Mouse (Mus musculus): Measurements from ENCODE around the gene Ccdc57. TPM values are rescaled to one million over a fixed set of nuclear protein-coding genes. Genes with fewer than 3 reads are reported as not detected.

Ccdc57 gene
- polyA plus RNA-seq, 1 experiment from 2014 or later = 9.2 TPM

- peaks cover 34% of the 10 kb centered on the region for H3K36me3 ChIP-seq (ENCODE audit: insufficient read depth, low read length)
- H3K4me3 ChIP-seq (ENCODE audit: low read length) = no peak overlapping the region
- no peaks in the 10 kb centered on the region for H3K4me1 ChIP-seq (ENCODE audit: insufficient read depth, low read length)
- H3K9me3 ChIP-seq (ENCODE audit: low read length) = no peaks in the 10 kb centered on the region
- WGBS = 71% methylated on average over 3 of the region's 3 CpGs
- no peaks in the 10 kb centered on the region for H3K27me3 ChIP-seq (ENCODE audit: insufficient read depth, low read length)
- H3K9ac ChIP-seq (replicated peaks; ENCODE audit: low read length) = no peak overlapping the region
- H3K4me2 ChIP-seq (replicated peaks; ENCODE audit: low read depth, low read length) = no peak overlapping the region
- H3K27ac ChIP-seq (ENCODE audit: low read length) = no peak overlapping the region
- ATAC-seq (ENCODE audit: low FRiP score, low TSS enrichment) = no peak
These were observed 16.2 kb downstream of the Ccdc57 start for GRCm38 (mm10) chr11:120916477-120916876.

- ATAC-seq (ENCODE audit: low FRiP score, low TSS enrichment) = no peak
- H3K9ac ChIP-seq (replicated peaks; ENCODE audit: low read length) = no peak overlapping the region
- H3K4me3 ChIP-seq (ENCODE audit: low read length) = no peak overlapping the region
- no peak overlapping the region for H3K4me2 ChIP-seq (replicated peaks; ENCODE audit: low read depth, low read length)
- peaks cover 13% of the 10 kb centered on the region for H3K36me3 ChIP-seq (ENCODE audit: insufficient read depth, low read length)
- no peak overlapping the region for H3K27ac ChIP-seq (ENCODE audit: low read length)
- no peaks in the 10 kb centered on the region for H3K4me1 ChIP-seq (ENCODE audit: insufficient read depth, low read length)
- no peaks in the 10 kb centered on the region for H3K27me3 ChIP-seq (ENCODE audit: insufficient read depth, low read length)
- 91% methylated on average over 4 of the region's 4 CpGs for WGBS
- no peaks in the 10 kb centered on the region for H3K9me3 ChIP-seq (ENCODE audit: low read length)
These were observed 18.9 kb downstream of the Ccdc57 start for GRCm38 (mm10) chr11:120913796-120914195.

DNA sequence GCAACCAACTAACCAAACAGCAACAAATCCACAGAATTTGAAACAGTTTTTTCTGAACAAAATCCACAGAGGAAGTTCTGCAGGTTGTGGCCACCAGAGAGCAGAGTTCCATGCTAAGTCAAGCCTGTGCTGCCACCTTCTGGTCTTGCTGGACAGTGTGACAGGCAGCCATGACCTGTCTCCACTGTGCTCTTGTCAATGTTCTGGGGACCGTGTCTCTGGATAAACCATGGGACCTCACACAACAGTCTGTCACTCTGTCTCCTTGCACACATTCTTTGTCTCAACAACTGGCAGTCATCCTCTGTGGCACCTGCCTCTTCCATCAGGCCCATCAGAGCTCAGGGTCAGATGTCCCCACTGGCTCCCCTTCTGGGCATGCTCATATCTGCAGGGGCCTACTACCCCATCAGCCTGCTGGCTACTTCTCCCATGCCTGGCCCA is 27.2 kb downstream of the Ccdc57 start:
- no peak overlapping the region for H3K4me2 ChIP-seq (replicated peaks; ENCODE audit: low read depth, low read length)
- WGBS = 17% methylated on average over 1 of the region's 1 CpGs
- H3K27me3 ChIP-seq (ENCODE audit: insufficient read depth, low read length) = no peaks in the 10 kb centered on the region
- peaks cover 20% of the 10 kb centered on the region for H3K4me1 ChIP-seq (ENCODE audit: insufficient read depth, low read length)
- H3K9me3 ChIP-seq (ENCODE audit: low read length) = no peaks in the 10 kb centered on the region
- H3K36me3 ChIP-seq (ENCODE audit: insufficient read depth, low read length) = no peaks in the 10 kb centered on the region
- H3K27ac ChIP-seq (ENCODE audit: low read length) = no peak overlapping the region
- no peak overlapping the region for H3K4me3 ChIP-seq (ENCODE audit: low read length)
- no peak overlapping the region for H3K9ac ChIP-seq (replicated peaks; ENCODE audit: low read length)
- peak; percentile 73 for ATAC-seq (ENCODE audit: low FRiP score, low TSS enrichment)

GRCm38 (mm10) chr11:120904561-120904960 is 28.1 kb downstream of the Ccdc57 start:
- Histone ChIP-seq H3K9me3 (ENCODE audit: low read length) (no peaks in the 10 kb centered on the region), H3K9ac (replicated peaks; ENCODE audit: low read length) (no peak overlapping the region), H3K27ac (ENCODE audit: low read length) (no peak overlapping the region), H3K4me1 (ENCODE audit: insufficient read depth, low read length) (peaks cover 20% of the 10 kb centered on the region), H3K4me2 (replicated peaks; ENCODE audit: low read depth, low read length) (no peak overlapping the region), H3K27me3 (ENCODE audit: insufficient read depth, low read length) (no peaks in the 10 kb centered on the region), H3K36me3 (ENCODE audit: insufficient read depth, low read length) (peaks cover under 1% of the 10 kb centered on the region; the same call in 1 of the 2 replicates), H3K4me3 (ENCODE audit: low read length) (no peak overlapping the region)
- 97% methylated on average over 3 of the region's 3 CpGs for WGBS
- ATAC-seq (ENCODE audit: low FRiP score, low TSS enrichment) = no peak

DNA sequence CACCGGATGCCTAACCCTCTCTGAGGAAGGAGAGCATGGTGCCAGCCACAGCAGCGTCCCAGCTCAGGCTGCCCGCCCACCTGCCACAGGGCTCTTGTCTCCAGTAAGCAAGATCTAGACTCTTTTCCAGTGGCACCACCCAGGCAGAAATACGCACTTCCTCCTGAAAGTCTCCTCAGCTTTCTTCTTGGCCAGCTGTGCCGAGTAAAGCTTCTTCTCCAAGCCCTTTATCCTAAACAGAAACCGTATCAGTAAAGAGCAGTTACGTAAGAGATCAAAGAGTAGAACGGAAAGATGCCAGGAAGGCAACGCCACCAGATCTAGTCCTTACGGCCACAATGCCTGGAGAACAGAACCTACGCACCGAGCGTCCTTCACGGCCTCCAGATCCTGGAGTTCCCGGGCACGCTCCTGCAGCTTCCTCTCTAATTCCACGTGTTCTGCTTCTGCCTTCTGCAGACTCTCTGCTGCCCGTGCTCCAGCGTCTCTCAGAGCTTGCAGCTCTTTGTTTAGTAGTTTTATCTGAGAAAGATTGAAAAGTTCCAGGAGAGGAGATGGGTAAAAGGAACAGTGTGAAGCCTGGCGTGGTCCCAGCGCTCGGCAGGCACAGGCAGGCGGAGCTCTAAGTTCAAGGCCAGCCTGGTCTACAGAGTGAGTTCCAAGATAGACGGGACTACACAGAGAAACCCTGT is 29.4 kb downstream of the Ccdc57 start:
- ATAC-seq (ENCODE audit: low FRiP score, low TSS enrichment) = no peak

DNA sequence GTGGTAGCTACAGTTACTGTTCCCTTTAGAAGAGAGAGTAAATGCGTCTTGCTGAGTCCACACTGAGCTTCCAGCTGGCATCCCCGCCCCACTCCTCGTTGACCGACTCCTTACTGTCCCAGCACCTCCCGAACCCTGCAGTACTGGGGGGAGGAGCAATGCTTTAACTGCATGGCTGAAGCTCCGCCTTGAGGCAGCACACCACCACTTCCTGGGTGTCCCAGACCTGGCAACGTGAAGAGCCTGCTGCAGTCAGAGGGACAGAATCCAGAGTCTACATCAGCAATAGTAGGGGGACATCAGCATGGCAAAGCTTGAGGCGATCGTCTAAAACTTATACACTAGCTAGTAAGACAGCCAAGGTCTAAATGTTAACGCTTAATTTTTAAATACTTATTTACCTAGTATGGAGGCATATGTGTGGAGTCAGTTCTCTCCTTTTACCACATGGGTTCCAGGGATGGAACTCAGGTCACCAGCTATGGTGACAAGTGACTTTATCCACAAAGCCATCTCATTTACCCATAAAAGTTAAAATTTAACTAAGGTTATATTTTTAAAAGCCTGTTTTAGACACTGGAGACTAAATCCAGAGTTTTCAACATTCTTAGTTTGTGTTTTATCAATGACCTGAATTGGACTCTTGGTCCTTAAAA is 30.1 kb downstream of the Ccdc57 start:
- peaks cover 5% of the 10 kb centered on the region; the same call in 1 of the 2 replicates for H3K36me3 ChIP-seq (ENCODE audit: insufficient read depth, low read length)
- no peak overlapping the region for H3K4me3 ChIP-seq (ENCODE audit: low read length)
- no peaks in the 10 kb centered on the region for H3K27me3 ChIP-seq (ENCODE audit: insufficient read depth, low read length)
- H3K9me3 ChIP-seq (ENCODE audit: low read length) = no peaks in the 10 kb centered on the region
- ATAC-seq (ENCODE audit: low FRiP score, low TSS enrichment) = peak; percentile 76
- WGBS = 42% methylated on average over 10 of the region's 10 CpGs
- peak overlapping the region; percentile 85 for H3K27ac ChIP-seq (ENCODE audit: low read length)
- H3K9ac ChIP-seq (replicated peaks; ENCODE audit: low read length) = peak overlapping the region; percentile 13; the same call in 1 of the 2 replicates
- H3K4me2 ChIP-seq (replicated peaks; ENCODE audit: low read depth, low read length) = peak overlapping the region; percentile 26; the same call in 1 of the 2 replicates
- peaks cover 20% of the 10 kb centered on the region for H3K4me1 ChIP-seq (ENCODE audit: insufficient read depth, low read length)

More for the DNA sequence above, 29.4 kb downstream of the Ccdc57 start:
- H3K9me3 ChIP-seq (ENCODE audit: low read length) = no peaks in the 10 kb centered on the region
- H3K9ac ChIP-seq (replicated peaks; ENCODE audit: low read length) = 0 out of 2 replicates have a peak overlapping the region, but pooled peaks have one; percentile 38
- WGBS = 78% methylated on average over 24 of the region's 24 CpGs
- H3K36me3 ChIP-seq (ENCODE audit: insufficient read depth, low read length) = peaks cover 3% of the 10 kb centered on the region; the same call in 1 of the 2 replicates
- H3K4me1 ChIP-seq (ENCODE audit: insufficient read depth, low read length) = peaks cover 20% of the 10 kb centered on the region
- no peak overlapping the region for H3K4me2 ChIP-seq (replicated peaks; ENCODE audit: low read depth, low read length)
- no peak overlapping the region for H3K4me3 ChIP-seq (ENCODE audit: low read length)
- no peaks in the 10 kb centered on the region for H3K27me3 ChIP-seq (ENCODE audit: insufficient read depth, low read length)
- peak overlapping the region; percentile 85 for H3K27ac ChIP-seq (ENCODE audit: low read length)

- Histone ChIP-seq H3K4me3 (ENCODE audit: low read length) (no peak overlapping the region), H3K9ac (replicated peaks; ENCODE audit: low read length) (peak overlapping the region; percentile 13), H3K4me1 (ENCODE audit: insufficient read depth, low read length) (peaks cover 20% of the 10 kb centered on the region), H3K27ac (ENCODE audit: low read length) (peak overlapping the region; percentile 85), H3K27me3 (ENCODE audit: insufficient read depth, low read length) (no peaks in the 10 kb centered on the region), H3K36me3 (ENCODE audit: insufficient read depth, low read length) (peaks cover 11% of the 10 kb centered on the region), H3K9me3 (ENCODE audit: low read length) (no peaks in the 10 kb centered on the region), H3K4me2 (replicated peaks; ENCODE audit: low read depth, low read length) (peak overlapping the region; percentile 26)
- WGBS = 54% methylated on average over 21 of the region's 21 CpGs
- peak; percentile 68 for ATAC-seq (ENCODE audit: low FRiP score, low TSS enrichment)
These were observed 30.8 kb downstream of the Ccdc57 start for GRCm38 (mm10) chr11:120901729-120902486.

GRCm38 (mm10) chr11:120900276-120901244 is 32.1 kb downstream of the Ccdc57 start:
- H3K4me1 ChIP-seq (ENCODE audit: insufficient read depth, low read length) = peaks cover 20% of the 10 kb centered on the region
- no peaks in the 10 kb centered on the region for H3K27me3 ChIP-seq (ENCODE audit: insufficient read depth, low read length)
- WGBS = 90% methylated on average over 8 of the region's 8 CpGs
- H3K36me3 ChIP-seq (ENCODE audit: insufficient read depth, low read length) = peaks cover 19% of the 10 kb centered on the region
- H3K9ac ChIP-seq (replicated peaks; ENCODE audit: low read length) = no peak overlapping the region
- H3K4me2 ChIP-seq (replicated peaks; ENCODE audit: low read depth, low read length) = no peak overlapping the region
- no peaks in the 10 kb centered on the region for H3K9me3 ChIP-seq (ENCODE audit: low read length)
- H3K4me3 ChIP-seq (ENCODE audit: low read length) = no peak overlapping the region
- no peak overlapping the region; the same call in 1 of the 2 replicates for H3K27ac ChIP-seq (ENCODE audit: low read length)
- no peak for ATAC-seq (ENCODE audit: low FRiP score, low TSS enrichment)

- Histone ChIP-seq H3K4me2 (replicated peaks; ENCODE audit: low read depth, low read length) (no peak overlapping the region), H3K36me3 (ENCODE audit: insufficient read depth, low read length) (peaks cover 28% of the 10 kb centered on the region), H3K4me1 (ENCODE audit: insufficient read depth, low read length) (peaks cover 19% of the 10 kb centered on the region), H3K27ac (ENCODE audit: low read length) (no peak overlapping the region), H3K4me3 (ENCODE audit: low read length) (no peak overlapping the region), H3K27me3 (ENCODE audit: insufficient read depth, low read length) (no peaks in the 10 kb centered on the region), H3K9me3 (ENCODE audit: low read length) (no peaks in the 10 kb centered on the region), H3K9ac (replicated peaks; ENCODE audit: low read length) (no peak overlapping the region)
- 84% methylated on average over 6 of the region's 6 CpGs for WGBS
- no peak for ATAC-seq (ENCODE audit: low FRiP score, low TSS enrichment)
These were observed 34.5 kb downstream of the Ccdc57 start for GRCm38 (mm10) chr11:120898114-120898548.

Data from kidney, embryonic 16.5 days (tissue).